Mouse (Mus musculus) large intestine, adult 2 months (tissue): Measurements from ENCODE around the gene Slc30a7. TPM values are rescaled to one million over a fixed set of nuclear protein-coding genes. Genes with fewer than 3 reads are reported as not detected.
"Not testable (repeated sequence)": the region's sequence is repeated elsewhere in the genome, so short reads cannot be mapped to it uniquely, and the experiment has no call there.

Experiments used
- DNase-seq: peaks from one replicate; pipeline ENCODE4 v3.0.0-alpha.2; 2012; ENCODE audit warnings: low read depth, low spot score
- WGBS: fragments of 180-500 bp; shearing (Covaris S2); methylation state at CpG from one replicate; pipeline ENCODE4 v1.1.7; 2018; 5-methylcytosine and 5-hydroxymethylcytosine counted together
- polyA plus RNA-seq: library from polyadenylated mRNA; depleted of rRNA; stranded (reverse); fragments of >200 nt; gene quantifications from 2 replicates; pipeline ENCODE4 v1.2.3, GENCODE M21; 2012

Slc30a7 gene
- polyA plus RNA-seq, 1 experiment = 17.3 TPM

DNA sequence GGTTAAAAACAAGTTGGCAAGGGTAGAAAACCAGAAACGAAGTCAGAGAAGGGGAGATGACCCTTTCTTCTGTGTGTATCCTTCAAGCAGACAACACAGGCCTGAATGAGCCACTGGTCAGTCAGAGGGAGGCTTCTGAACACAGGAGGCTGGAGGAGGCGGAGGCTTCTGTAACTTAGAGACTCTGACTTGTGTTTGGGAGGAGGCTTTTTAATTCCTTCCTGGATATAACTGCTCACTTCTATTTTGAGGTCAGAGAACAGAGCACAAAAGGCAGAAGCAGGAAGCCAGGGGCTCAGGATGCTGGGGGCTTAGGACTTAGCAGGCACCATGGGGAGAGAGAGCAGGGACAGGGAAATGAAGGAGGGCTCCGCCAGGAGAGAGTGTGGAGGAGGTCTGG, 56.0 kb downstream of the Slc30a7 start:
- no peak for DNase-seq

DNA sequence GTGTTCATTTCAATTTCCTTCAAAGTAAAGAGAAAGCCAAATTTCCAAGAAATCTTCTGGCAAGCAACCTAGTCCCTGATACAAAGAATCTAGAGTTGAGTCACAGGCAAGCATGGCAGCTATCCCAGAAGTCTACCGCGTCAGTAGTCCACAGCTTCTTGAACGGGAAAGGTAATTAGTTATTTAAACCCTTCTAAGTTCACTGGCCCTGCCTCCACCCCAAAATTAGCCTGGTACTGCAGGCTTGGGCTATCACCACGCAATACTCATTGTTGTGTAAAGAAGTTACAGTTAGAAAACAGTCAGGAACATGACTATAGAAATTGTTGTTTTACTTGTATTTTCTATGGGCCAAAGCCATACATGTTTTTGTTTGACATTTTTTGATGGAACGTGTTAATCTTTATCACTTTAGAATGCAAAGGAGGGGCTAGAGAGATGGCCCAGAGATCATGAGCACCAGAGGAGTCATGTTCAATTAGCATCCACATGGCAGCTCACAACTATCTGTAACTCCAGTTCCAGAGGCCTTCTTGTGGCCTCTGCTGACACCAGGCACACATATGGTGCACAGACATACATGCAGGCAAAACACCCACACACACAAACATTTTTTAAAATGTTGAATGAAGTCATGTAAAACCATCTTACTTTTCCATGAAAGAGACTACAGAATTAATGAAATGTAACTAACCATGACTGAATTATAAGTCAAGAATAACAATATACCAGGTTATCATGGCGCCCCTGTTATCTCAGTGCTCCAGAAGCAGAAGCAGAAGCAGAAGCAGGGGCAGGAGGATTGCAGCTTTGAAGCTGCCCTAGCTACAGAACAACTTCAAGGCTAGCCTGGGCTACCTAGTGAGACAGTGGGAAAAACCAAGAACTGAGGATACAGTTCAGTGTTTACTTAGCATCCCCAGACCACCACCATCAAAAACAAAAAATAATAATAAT, 57.0 kb downstream of the Slc30a7 start:
- WGBS = 78% methylated on average over 6 of the region's 6 CpGs
- DNase-seq = no peak

More for the DNA sequence above, 56.0 kb downstream of the Slc30a7 start:
- 80% methylated on average over 3 of the region's 3 CpGs for WGBS

DNA sequence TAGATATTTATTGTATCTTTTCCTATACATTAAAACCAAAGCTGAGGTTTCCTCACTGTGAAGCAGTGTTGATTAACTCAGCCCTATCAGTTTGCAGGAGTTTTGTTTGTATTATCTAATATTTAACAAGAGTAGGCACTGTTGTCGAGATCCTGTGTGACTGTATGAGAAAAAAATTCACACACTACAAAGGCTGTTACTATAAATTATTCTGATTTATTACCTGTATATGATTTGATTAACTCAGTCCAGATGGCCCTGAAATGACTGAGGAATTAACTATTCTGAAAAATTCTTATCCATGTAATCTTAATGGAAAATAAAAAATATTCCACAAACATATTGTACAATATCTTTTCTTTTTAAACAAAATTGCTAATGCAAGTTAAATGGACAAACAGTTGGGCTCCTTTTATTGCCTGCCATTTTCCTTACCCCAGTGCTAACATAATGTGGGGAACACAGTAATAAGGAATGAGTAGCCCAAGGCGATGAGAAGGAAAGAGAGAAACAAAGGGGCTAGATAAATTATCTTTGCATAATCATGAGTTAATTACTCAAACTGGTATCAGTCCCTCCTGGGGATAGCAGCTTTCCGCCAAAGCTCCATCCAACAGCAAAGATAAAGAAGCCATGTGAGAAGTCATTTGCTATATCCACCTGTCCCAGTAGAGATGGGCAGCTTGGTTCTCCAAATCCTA, 57.8 kb downstream of the Slc30a7 start:
- no peak for DNase-seq
- 78% methylated on average over 3 of the region's 3 CpGs for WGBS

DNA sequence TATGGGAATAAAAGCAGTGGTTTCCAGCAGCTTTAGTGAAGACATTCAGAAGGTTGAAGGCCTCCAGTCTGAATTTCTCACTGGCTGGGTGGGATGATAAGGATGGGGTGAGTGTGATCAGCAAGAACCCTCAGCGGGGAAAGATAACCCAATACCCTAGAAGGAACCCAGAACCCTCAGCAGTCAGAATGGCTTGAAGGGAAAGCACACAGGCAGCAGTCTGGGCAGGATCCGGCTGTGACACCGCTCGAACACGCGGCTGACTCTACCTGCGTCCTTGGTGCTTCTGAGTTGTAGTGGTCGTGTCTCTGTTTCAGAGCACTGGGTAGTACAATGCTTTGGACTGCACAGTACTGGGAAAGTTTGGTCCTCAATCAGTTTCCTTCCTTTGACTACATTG, 60.9 kb downstream of the Slc30a7 start:
- WGBS = 94% methylated on average over 8 of the region's 8 CpGs

DNA sequence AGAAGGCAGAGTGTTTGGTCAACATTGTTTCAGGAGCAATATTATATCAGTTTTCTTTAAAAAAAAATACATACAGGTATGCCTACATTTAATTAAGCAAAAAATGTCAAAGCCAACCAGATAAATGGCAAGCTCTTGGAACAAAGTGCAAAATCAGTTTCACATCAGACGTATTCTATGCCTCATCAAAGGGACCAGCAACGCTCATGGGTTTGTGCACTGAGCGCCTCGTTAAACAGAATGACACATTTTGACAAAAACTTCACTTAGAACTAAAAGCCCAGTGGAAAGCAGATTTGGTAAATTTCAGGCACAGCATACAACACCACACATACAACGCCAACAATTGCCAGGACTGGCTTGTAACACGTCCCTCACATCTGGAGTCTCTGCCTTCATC, 62.8 kb downstream of the Slc30a7 start:
- DNase-seq = no peak
- 93% methylated on average over 6 of the region's 6 CpGs for WGBS

More for the DNA sequence above, 60.9 kb downstream of the Slc30a7 start:
- no peak for DNase-seq

DNA sequence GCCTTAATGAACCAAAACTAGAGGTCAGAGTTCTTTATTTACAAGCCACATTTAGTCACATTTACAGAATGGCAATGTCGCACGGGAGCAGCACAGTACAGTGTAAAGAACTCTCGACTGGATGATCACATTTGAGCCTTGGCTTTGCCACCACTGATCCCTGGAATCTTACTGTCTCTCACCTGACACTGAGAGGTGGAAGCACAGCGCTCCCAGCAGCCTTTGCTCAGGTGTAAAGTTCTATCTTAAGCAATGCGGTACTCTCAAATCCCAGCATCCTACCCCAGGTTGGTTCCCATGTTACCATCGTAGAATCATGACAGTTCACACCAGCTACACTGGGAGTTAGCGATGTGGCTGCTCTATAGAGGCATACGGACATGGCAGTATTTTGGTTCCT, 65.7 kb downstream of the Slc30a7 start:
- DNase-seq = no peak
- 95% methylated on average over 8 of the region's 8 CpGs for WGBS

DNA sequence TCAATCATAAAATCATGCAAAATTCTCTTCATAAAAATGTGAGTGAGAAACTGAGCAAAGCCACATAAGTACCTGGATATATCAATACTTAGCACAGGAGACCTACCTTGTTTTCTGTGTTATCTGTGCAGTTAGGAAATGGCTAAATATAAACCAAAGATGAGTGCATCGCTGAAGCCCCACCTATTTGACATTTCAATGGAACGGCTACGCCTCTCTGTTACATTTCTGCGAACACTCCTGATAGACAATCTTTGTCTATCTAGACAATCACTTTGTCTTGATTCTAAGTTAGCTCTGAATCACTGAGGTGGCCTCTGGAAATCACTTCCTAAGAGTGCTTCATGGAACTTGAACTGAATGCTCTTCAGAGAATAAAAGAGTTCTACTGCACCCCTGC, 66.7 kb downstream of the Slc30a7 start:
- no peak for DNase-seq
- WGBS = 89% methylated on average over 4 of the region's 4 CpGs

DNA sequence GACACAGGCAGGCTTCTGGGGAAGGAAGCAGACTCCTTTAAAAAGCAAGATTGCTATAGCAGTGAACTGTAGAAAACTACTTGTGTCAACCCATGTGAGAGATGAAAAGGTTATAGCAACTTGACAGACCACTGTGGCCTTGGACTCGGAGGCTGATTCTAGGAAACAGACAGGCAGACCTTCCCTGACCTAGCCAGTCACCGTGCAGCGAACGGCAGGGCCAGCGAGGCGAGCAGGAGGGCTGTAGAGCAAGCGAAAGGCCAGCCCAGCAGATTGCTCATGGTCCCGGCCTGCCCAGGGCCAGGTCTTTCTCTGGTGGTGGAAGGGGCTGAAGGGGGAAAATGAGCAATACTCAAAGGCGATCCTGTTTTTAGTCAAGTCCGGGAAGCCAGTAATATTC, 69.4 kb downstream of the Slc30a7 start:
- no peak for DNase-seq
- WGBS = 90% methylated on average over 10 of the region's 10 CpGs

DNA sequence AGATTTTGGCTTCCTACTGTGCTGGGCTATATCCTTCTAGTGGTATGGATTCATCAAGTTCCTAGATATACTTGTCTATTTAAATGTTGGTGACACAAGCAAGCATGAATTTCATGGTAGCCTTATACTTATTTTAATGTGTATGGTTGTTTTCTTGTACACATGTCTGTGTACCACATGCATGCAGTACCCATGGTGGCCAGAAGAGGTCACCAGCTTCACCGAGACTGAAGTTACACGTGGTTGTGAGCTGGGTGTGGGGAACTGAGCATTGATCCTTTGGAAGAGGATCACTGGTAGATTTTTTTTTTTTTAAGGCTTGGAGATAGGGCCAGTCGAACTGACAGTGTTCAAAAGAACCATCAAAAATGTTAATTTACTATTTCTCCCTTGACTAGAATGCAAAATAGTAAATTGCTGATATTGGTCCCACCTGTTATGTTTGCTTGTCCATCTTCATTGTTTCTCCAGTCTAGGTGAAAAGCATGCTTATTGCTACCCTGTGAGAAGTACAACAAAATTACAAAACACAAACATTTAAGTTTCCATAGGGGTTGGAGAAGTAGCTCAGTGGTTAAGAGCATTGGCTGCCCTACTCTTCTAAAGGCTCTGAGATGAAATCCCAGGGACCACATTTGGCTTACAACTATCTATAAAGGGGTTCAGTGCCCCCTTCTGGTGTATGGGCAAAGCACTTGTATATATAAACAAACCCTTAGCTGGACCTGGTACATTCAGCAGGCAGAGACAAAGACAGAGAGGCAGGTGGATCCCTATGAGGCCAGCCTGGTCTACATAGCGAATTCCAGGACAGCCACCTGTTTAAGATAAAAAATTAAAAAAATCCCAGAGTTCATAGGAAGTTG, 70.2 kb downstream of the Slc30a7 start:
- 50% methylated on average over 4 of the region's 4 CpGs for WGBS
- DNase-seq = no peak

DNA sequence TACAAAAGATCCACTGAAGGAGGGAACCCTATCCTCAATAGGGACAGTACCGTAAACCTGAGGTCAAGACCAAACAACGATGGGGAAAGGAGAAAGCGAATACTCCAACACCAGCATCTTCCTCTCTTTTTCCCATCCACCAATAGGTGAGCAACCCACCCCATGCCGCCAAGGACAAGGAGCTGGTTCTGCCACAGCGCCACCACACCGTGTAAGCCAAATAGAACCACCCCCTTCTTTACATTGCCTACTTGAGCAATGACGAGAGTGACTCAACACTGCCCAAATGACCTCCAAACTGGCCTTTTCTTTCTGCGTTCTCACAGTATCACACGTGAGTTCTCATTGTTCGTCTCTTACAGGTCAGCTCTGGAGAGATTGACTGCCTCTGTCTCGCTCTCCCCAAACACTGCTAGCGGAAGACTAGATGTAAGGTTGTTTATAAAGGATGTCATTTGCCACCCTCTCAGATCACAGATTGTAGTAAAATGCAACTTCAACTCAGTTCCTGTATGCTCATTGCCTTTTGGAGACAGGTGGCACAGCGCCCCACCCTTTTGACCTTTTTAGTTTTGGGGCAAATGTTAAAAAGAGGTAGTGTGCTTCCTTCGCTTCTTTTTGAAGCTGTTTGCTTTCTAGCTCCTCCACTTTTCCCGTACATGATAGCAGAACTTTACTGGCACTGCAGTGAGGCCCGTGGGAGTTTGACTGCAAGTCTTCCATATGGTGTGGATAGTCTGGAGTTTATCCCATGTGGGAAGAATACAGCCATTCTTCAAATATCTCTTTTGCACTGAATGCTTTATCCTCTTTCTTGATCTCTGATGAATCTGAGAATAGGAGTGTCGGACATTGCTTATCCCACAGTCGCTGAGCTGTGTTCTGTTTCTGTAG, 73.7 kb downstream of the Slc30a7 start:
- whole genome bisulfite sequencing = 86% methylated on average over 18 of the region's 18 CpGs
- DNase-seq = no peak

DNA sequence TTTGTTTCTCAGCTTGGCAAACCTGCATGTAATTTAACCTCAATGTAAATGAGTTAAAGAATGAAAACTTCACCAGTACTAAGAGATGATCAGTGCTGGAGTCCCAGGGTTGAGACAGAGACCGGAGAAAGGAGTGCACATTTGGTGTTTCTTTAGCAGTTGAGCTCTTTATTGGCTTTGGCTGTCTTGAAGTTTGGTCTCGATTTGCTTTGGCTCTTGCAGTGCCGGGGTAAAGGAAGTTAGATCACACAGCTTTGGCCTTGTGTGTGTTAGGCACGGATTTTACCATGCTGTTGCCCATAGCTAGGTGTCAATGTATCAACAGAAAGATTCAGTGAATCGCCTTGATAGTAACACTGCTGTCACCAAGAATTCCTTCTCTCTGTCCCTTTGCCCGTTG, 75.5 kb downstream of the Slc30a7 start:
- DNase-seq = no peak
- WGBS = 92% methylated on average over 6 of the region's 6 CpGs

DNA sequence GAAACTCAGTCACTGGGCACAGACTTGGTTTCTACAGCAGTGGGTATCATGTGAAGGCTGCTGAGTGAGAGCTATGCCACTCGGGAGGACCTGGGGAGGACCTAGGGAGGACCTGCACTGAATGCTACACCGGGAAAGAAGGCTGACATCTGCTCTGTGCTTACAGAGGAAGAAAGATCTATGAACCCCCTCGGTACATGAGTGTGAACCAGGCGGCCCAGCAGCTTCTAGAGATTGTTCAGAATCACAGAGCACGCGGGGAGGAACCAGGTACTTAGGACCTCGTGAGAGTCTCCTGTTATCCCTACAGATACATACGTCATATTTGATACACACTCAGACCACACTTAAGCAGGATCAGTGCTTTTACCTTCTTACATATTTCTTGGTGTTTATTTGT, 80.7 kb downstream of the Slc30a7 start:
- DNase-seq = no peak
- WGBS = 92% methylated on average over 8 of the region's 8 CpGs

DNA sequence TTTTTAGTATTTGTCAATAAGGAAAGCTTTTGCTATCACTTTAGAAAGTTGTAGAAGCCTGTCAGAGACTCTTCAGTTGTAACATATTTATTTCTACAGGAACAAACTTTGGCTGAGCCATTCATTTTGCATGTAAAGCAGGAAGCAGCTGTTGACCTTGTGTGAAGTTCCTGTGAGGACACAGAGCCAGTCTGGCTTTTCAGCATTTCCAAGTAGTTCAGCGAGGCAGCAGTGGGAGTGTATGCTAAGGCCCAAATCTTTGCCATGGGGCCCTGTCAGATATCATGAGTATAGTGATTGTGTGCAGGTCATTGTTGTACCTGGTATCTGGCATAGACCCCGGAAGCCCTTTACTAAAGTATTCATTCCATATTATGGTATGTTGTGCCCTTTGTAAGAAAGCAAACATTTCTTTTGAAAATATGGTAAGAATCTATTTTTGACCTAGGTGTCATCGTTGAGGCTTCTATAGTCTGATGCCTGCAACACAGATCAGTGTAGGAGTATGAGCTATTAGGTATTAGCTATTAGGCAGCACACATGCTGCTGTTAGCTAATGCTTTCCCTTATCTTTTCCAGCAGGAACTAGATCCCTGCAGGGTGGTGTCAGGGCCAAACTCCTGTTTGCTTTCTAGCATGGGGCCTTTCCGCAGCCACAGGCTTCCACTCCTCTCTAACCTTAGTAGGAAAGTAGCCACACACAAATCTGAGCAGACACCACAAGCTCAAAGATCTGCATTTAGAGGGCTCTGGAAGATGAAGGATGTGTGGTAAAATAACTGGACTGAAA, 82.6 kb downstream of the Slc30a7 start:
- WGBS = 82% methylated on average over 4 of the region's 4 CpGs

DNA sequence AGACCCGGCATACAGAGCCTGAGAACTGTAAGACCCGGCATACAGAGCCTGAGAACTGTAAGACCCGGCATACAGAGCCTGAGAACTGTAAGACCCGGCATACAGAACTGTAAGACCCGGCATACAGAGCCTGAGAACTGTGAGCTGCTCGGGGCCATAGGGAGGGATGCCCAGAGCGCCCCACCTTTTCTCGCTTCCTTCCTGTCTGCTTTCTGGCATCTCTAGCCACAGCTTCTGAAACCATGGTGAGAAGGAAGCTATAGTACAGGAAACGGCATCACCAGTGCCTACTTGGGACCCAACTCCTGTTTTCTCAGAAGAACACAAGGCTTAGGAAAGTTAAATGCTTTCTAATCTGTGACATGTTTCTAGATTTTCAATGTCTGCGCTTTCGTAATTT, 99.8 kb downstream of the Slc30a7 start:
- not testable (repeated sequence) for DNase-seq
- WGBS = 97% methylated on average over 11 of the region's 11 CpGs

More for the DNA sequence above, 82.6 kb downstream of the Slc30a7 start:
- no peak for DNase-seq

DNA sequence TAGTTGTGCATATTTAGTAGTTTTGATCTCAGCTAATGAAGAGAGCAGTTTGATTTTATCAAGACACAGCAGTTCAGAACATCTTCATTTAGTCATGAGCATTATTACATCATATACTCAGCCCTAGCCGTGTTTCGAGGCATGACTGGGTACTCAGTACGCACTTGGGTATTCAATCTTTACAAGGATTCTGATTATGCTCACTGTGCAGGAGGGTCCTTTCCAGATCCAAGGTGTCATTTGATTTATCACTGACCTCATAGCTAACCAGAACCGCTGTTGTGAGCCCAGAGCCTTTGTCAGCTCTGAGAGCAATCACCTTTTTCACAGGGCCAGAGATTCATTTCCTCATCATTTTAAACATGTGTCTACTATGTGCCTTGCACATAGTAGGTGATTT, 101.6 kb downstream of the Slc30a7 start:
- WGBS = 96% methylated on average over 4 of the region's 4 CpGs
- no peak for DNase-seq

DNA sequence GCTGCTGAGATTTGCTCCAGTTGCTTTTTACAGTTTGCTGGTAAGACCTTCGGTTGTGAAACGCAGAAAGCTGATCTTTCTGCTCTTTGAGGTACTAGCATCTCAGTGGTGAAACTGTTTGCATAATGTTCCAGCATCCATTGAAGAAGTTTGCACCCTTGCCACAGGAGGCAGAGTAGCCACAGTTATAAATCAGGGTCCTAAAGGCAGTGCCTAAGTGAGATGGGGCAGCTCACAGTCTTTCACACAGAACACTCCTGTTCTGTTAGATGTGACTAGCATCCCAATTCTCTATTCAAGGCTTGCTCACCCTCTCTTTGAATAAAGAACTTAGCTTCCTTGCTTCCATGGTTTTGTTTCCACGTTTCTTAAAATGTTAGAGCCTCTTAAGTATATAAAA, 102.1 kb downstream of the Slc30a7 start:
- 95% methylated on average over 3 of the region's 3 CpGs for WGBS
- DNase-seq = no peak

DNA sequence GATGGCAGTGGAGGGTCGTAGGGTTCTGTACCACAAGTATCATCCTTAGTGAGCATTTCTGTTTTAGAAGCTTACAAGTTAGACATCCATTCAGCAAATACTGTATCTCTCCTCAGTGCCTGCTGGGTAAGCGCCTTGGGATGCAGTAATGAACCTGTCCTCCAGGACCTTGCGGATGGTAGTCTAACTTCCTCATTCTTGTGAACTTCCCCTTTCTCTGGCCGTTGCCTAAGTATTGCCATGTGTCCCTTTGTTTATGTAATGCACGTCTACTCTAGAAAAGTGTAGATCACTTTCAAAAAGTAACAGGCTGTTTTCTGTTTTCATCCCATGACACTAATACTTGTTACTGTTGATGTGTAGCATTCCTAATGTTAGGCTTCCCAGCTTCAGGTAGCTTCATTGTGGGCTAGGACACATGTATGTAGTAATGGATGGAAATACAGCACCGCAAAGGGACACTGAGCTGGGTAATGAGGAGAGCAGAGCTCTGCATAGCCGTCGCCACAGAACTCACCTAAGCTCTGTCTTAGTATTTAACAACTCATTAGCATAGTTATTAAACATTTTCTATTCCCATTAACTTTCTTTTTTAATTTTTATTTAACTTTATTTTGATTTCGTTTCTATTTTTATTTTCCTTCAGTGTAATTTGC, 104.8 kb downstream of the Slc30a7 start:
- WGBS = 82% methylated on average over 9 of the region's 9 CpGs
- no peak for DNase-seq
